Mouse (Mus musculus) T-cell, adult 2 months (primary cell): ENCODE data around the gene Cpn2.

Experiments
- DNase-seq: peaks from one replicate; pipeline ENCODE4 v3.0.0; 2022; ENCODE audit warnings: low spot score

Cpn2 gene

GRCm38 (mm10) chr16:30278406-30278805, 11.1 kb upstream of the Cpn2 start:
- no peak for DNase-seq

GRCm38 (mm10) chr16:30275558-30276340, 8.4 kb upstream of the Cpn2 start:
- DNase-seq: no peak

- no peak for DNase-seq
Measured at GRCm38 (mm10) chr16:30273065-30273464, 5.8 kb upstream of the Cpn2 start.

GRCm38 (mm10) chr16:30271941-30272595, 4.8 kb upstream of the Cpn2 start:
- no peak for DNase-seq

- DNase-seq: no peak
Measured at GRCm38 (mm10) chr16:30271223-30271761, 4.0 kb upstream of the Cpn2 start.

GRCm38 (mm10) chr16:30266561-30266960, 738 bp downstream of the Cpn2 start:
- DNase-seq: no peak

- no peak for DNase-seq
Measured at GRCm38 (mm10) chr16:30265611-30266010, 1.7 kb downstream of the Cpn2 start.

- DNase-seq: no peak
Measured at GRCm38 (mm10) chr16:30263156-30263555, 4.1 kb downstream of the Cpn2 start.

GRCm38 (mm10) chr16:30262664-30263063, 4.6 kb downstream of the Cpn2 start:
- DNase-seq: peak; percentile 36

- no peak for DNase-seq
Measured at GRCm38 (mm10) chr16:30262157-30262556, 5.1 kb downstream of the Cpn2 start.

GRCm38 (mm10) chr16:30261341-30261740, 6.0 kb downstream of the Cpn2 start:
- DNase-seq: no peak

- DNase-seq: no peak
Measured at GRCm38 (mm10) chr16:30260012-30260635, 7.2 kb downstream of the Cpn2 start.

- DNase-seq: no peak
Measured at GRCm38 (mm10) chr16:30259444-30259843, 7.9 kb downstream of the Cpn2 start.

- DNase-seq: no peak
Measured at GRCm38 (mm10) chr16:30258441-30258840, 8.9 kb downstream of the Cpn2 start.

- no peak for DNase-seq
Measured at GRCm38 (mm10) chr16:30257718-30258117, 9.6 kb downstream of the Cpn2 start.

GRCm38 (mm10) chr16:30255061-30255460, 12.2 kb downstream of the Cpn2 start:
- no peak for DNase-seq

GRCm38 (mm10) chr16:30253900-30254299, 13.4 kb downstream of the Cpn2 start:
- no peak for DNase-seq

GRCm38 (mm10) chr16:30253374-30253773, 13.9 kb downstream of the Cpn2 start:
- no peak for DNase-seq

- peak; percentile 85 for DNase-seq
Measured at GRCm38 (mm10) chr16:30252003-30252418, 15.3 kb downstream of the Cpn2 start.

GRCm38 (mm10) chr16:30244037-30244700, 23.1 kb downstream of the Cpn2 start:
- no peak for DNase-seq

- no peak for DNase-seq
Measured at GRCm38 (mm10) chr16:30241623-30242022, 25.7 kb downstream of the Cpn2 start.

- DNase-seq: no peak
Measured at GRCm38 (mm10) chr16:30238791-30239190, 28.5 kb downstream of the Cpn2 start.
